Comparison of ENCODE assay signal across 10 mouse cellular contexts in the genomic region with DNA sequence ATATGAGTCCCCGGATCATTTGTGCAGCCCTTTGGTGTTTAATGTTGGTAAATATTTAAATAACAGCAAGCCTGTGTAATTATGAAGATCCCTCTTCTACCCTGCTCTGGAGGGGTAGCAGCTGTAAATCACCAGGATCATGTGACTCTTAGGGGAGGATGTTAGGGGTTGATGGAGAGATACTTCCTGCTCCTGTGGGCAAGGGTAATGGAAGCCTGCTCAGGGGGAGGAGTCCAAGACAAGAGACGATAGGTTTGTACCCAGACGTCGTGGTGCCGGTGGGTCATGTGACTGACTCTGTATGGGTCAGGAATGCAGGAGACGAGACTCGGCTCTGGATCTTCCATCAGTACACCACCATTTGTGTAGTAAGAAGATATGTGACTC.
DNase-seq lines count a peak whose midpoint lies in the region; ATAC-seq and TF ChIP-seq lines count a peak whose summit lies in the region.
"Had no signal": no experiment of that assay in that cellular context is flagged by ENCODE, and none has a peak within 500 bp of the region (broad histone marks: within the 10 kb centered on the region; RNA-seq: fewer than 3 reads in every experiment).

No protein-coding gene starts in this region.

- H3K4me2 ChIP-seq in kidney, embryonic 14.5 days (replicated peaks; ENCODE audit: low read depth, low read length) = no peak overlapping the region
- no peak overlapping the region for H3K4me2 ChIP-seq in forebrain, embryonic 12.5 days
- H3K4me2 ChIP-seq in intestine, embryonic 16.5 days (ENCODE audit: low read depth, low read length) = no peak overlapping the region
- H3K4me2 ChIP-seq: lung, embryonic 15.5 days; stomach, embryonic 15.5 days had no signal

- H3K36me3 ChIP-seq in kidney, embryonic 14.5 days (ENCODE audit: control insufficient read depth, insufficient read depth, low read length) = no peaks in the 10 kb centered on the region
- H3K36me3 ChIP-seq in kidney, adult 2 months (ENCODE audit: control insufficient read depth, insufficient read depth, low read length) = no peaks in the 10 kb centered on the region
- no peaks in the 10 kb centered on the region for H3K36me3 ChIP-seq in forebrain, embryonic 12.5 days (replicated peaks)
- H3K36me3 ChIP-seq in intestine, embryonic 16.5 days (ENCODE audit: control insufficient read depth, insufficient read depth, low read length) = no peaks in the 10 kb centered on the region
- H3K36me3 ChIP-seq: lung, embryonic 15.5 days; stomach, embryonic 15.5 days had no signal

- no peak overlapping the region for H3K9ac ChIP-seq in kidney, embryonic 14.5 days (ENCODE audit: low read depth, low read length)
- H3K9ac ChIP-seq in forebrain, embryonic 12.5 days = no peak overlapping the region
- no peak overlapping the region for H3K9ac ChIP-seq in intestine, embryonic 16.5 days (ENCODE audit: low read depth, low read length)
- H3K9ac ChIP-seq: lung, embryonic 15.5 days; stomach, embryonic 15.5 days had no signal

- DNase-seq in kidney, adult 2 months = no peak
- DNase-seq in ES-CJ7 (ENCODE audit: low read depth, low spot score) = peak; percentile 28
- no peak for DNase-seq in urinary bladder, postnatal 10 days (ENCODE audit: low spot score)
- DNase-seq in heart, adult 8-10 months (ENCODE audit: low spot score) = no peak

- 29% methylated on average over 7 of the region's 7 CpGs for WGBS in kidney, embryonic 14.5 days
- 25% methylated on average over 7 of the region's 7 CpGs for WGBS in kidney, adult 2 months
- 81% methylated on average over 7 of the region's 7 CpGs for WGBS in forebrain, embryonic 12.5 days
- 38% methylated on average over 7 of the region's 7 CpGs for WGBS in intestine, embryonic 16.5 days

- H3K4me3 ChIP-seq in kidney, embryonic 14.5 days (ENCODE audit: low read length) = no peak overlapping the region
- no peak overlapping the region for H3K4me3 ChIP-seq in kidney, adult 2 months (ENCODE audit: insufficient read depth, low read depth, low read length)
- H3K4me3 ChIP-seq in forebrain, embryonic 12.5 days (replicated peaks) = no peak overlapping the region
- H3K4me3 ChIP-seq in intestine, embryonic 16.5 days (ENCODE audit: low read length) = no peak overlapping the region
- H3K4me3 ChIP-seq: lung, embryonic 15.5 days; megakaryocyte, embryonic 14.5 days; stomach, embryonic 15.5 days had no signal

- no peak overlapping the region for H3K27ac ChIP-seq in kidney, embryonic 14.5 days (ENCODE audit: low read depth, low read length)
- no peak overlapping the region for H3K27ac ChIP-seq in kidney, adult 2 months (ENCODE audit: insufficient read depth, low read depth, low read length)
- no peak overlapping the region for H3K27ac ChIP-seq in forebrain, embryonic 12.5 days
- no peak overlapping the region for H3K27ac ChIP-seq in intestine, embryonic 16.5 days (ENCODE audit: low read length)
- H3K27ac ChIP-seq: lung, embryonic 15.5 days; stomach, embryonic 15.5 days had no signal

- no peak for TF ChIP-seq CTCF in kidney, adult 2 months (conservative IDR thresholded peaks at IDR 0.05; ENCODE audit: insufficient read depth, insufficient read length, low read depth, low read length)

- no peaks in the 10 kb centered on the region for H3K27me3 ChIP-seq in kidney, embryonic 14.5 days (ENCODE audit: control insufficient read depth, insufficient read depth, low read length)
- H3K27me3 ChIP-seq in kidney, adult 2 months (replicated peaks; ENCODE audit: control insufficient read depth, insufficient read depth, low read length) = no peaks in the 10 kb centered on the region
- no peaks in the 10 kb centered on the region for H3K27me3 ChIP-seq in forebrain, embryonic 12.5 days
- H3K27me3 ChIP-seq in intestine, embryonic 16.5 days (replicated peaks; ENCODE audit: control insufficient read depth, insufficient read depth, low read length) = no peaks in the 10 kb centered on the region; the same call in 1 of the 2 replicates
- H3K27me3 ChIP-seq: megakaryocyte, embryonic 14.5 days; stomach, embryonic 15.5 days had no signal

- peaks cover 8% of the 10 kb centered on the region; the same call in 1 of the 2 replicates for H3K4me1 ChIP-seq in kidney, embryonic 14.5 days (ENCODE audit: control insufficient read depth, insufficient read depth, low read length)
- H3K4me1 ChIP-seq in kidney, adult 2 months (ENCODE audit: control insufficient read depth, insufficient read depth, low read length) = no peaks in the 10 kb centered on the region
- peaks cover 34% of the 10 kb centered on the region for H3K4me1 ChIP-seq in forebrain, embryonic 12.5 days
- H3K4me1 ChIP-seq in intestine, embryonic 16.5 days (ENCODE audit: control insufficient read depth, insufficient read depth, low read length) = peaks cover 20% of the 10 kb centered on the region
- H3K4me1 ChIP-seq: lung, embryonic 15.5 days; megakaryocyte, embryonic 14.5 days had no signal

- H3K9me3 ChIP-seq in kidney, embryonic 14.5 days (ENCODE audit: control insufficient read depth, low read length) = no peaks in the 10 kb centered on the region
- no peaks in the 10 kb centered on the region; the same call in 1 of the 2 replicates for H3K9me3 ChIP-seq in forebrain, embryonic 12.5 days
- H3K9me3 ChIP-seq in intestine, embryonic 16.5 days (ENCODE audit: control insufficient read depth, low read length) = no peaks in the 10 kb centered on the region
- H3K9me3 ChIP-seq: lung, embryonic 15.5 days; stomach, embryonic 15.5 days had no signal

- TF ChIP-seq POLR2A in kidney, adult 2 months (IDR thresholded peaks at IDR 0.05; ENCODE audit: low read depth, low read length) = no peak

- peak; percentile 75 for ATAC-seq in kidney, embryonic 14.5 days (ENCODE audit: low FRiP score, low TSS enrichment)
- peak; percentile 40 for ATAC-seq in forebrain, embryonic 12.5 days (ENCODE audit: low FRiP score)
- peak; percentile 63 for ATAC-seq in intestine, embryonic 16.5 days
